Mouse (Mus musculus) midbrain, embryonic 15.5 days (tissue): ENCODE data around the gene Gm3696. TPM values are rescaled to one million over a fixed set of nuclear protein-coding genes. Genes with fewer than 3 reads are reported as not detected.
"Not testable (repeated sequence)": the region's sequence is repeated elsewhere in the genome, so short reads cannot be mapped to it uniquely, and the experiment has no call there.

Source experiments
- ATAC-seq: fragments of 200-750 bp; cut with Nextera tagmentation; replicated peaks from 2 replicates; pipeline ENCODE4 v1.8.0; 2017; ENCODE audit warnings: moderate TSS enrichment
- H3K27ac ChIP-seq: fragments of 300-500 bp; sonication (generic); 2 replicates; pipeline ENCODE4 v1.5.1; 2015; ENCODE audit warnings: mild to moderate bottlenecking, inconsistent platforms
- H3K27me3 ChIP-seq: fragments of 300-500 bp; sonication (generic); replicated peaks from 2 replicates; pipeline ENCODE4 v1.6.1; 2015; ENCODE audit warnings: inconsistent platforms
- H3K36me3 ChIP-seq: fragments of 300-500 bp; sonication (generic); replicated peaks from 2 replicates; pipeline ENCODE4 v1.6.1; 2015; ENCODE audit warnings: inconsistent platforms
- H3K4me1 ChIP-seq: fragments of 300-500 bp; sonication (generic); 2 replicates; pipeline ENCODE4 v1.6.1; 2015; ENCODE audit warnings: inconsistent platforms
- H3K4me2 ChIP-seq: fragments of 300-500 bp; sonication (generic); 2 replicates; pipeline ENCODE4 v1.6.1; 2015; ENCODE audit warnings: inconsistent platforms, mild to moderate bottlenecking, moderate library complexity
- H3K4me3 ChIP-seq: fragments of 300-500 bp; sonication (generic); 2 replicates; pipeline ENCODE4 v1.5.1; 2015; ENCODE audit warnings: mild to moderate bottlenecking, inconsistent platforms
- H3K9ac ChIP-seq: fragments of 300-500 bp; sonication (generic); 2 replicates; pipeline ENCODE4 v1.6.1; 2015; ENCODE audit warnings: mild to moderate bottlenecking, inconsistent platforms
- H3K9me3 ChIP-seq: fragments of 300-500 bp; sonication (generic); 2 replicates; pipeline ENCODE4 v1.6.1; 2016; ENCODE audit warnings: inconsistent platforms
- whole genome bisulfite sequencing: fragments of 180-500 bp; shearing (Covaris S2); methylation state at CpG from one replicate; pipeline ENCODE4 v1.1.7; 2015; ENCODE audit warnings: mixed read lengths; 5-methylcytosine and 5-hydroxymethylcytosine counted together
- polyA plus RNA-seq: library from polyadenylated mRNA; unstranded; fragments of >200 nt; fragmentation: Nextera tagmentation; extraction: Ambion mirVana; gene quantifications from 2 replicates; pipeline ENCODE4 v1.2.1, GENCODE M21; 2015

The Gm3696 gene
- polyA plus RNA-seq, result 7.6 and 9.1 TPM in 2 replicates

DNA sequence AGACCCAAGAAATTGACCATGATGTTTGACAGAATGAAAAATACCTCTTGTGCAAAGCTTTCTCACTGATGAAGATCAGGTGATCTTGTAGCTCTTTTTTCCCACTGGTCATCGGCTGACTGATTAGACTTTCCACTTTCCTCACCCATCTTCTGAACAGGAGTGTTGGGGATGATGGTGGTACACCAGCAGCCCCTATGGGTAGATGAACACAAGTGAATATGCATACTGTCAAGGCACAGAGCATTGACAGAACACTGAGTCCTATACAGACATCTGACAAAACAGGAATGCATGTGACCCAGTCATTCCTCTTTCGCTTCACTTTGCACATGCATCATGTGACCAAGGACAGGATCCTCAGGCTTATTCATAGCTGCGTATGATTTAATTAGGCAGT is at the start of gene Gm3696:
Gene Gm3696 (minus strand): TSS at position 101 of the 400 bp plus-strand sequence.
- not testable (repeated sequence) for H3K27me3 ChIP-seq, ATAC-seq, H3K36me3 ChIP-seq, H3K4me2 ChIP-seq, H3K27ac ChIP-seq, H3K9ac ChIP-seq, H3K9me3 ChIP-seq, H3K4me3 ChIP-seq, H3K4me1 ChIP-seq
- 91% methylated on average over 1 of the region's 3 CpGs for WGBS

- not testable (repeated sequence) for H3K27me3 ChIP-seq, H3K4me3 ChIP-seq, H3K4me2 ChIP-seq, H3K36me3 ChIP-seq, H3K4me1 ChIP-seq, H3K27ac ChIP-seq, ATAC-seq, H3K9me3 ChIP-seq, H3K9ac ChIP-seq
- WGBS, result no CpG with 5 or more reads among the region's 2 CpGs
Observed at GRCm38 (mm10) chr14:7125312-7125711, 24.9 kb upstream of the Gm3696 start, which contains the start of gene Gm6676. Gm6676 (minus strand) TSS chr14:7125412.

DNA sequence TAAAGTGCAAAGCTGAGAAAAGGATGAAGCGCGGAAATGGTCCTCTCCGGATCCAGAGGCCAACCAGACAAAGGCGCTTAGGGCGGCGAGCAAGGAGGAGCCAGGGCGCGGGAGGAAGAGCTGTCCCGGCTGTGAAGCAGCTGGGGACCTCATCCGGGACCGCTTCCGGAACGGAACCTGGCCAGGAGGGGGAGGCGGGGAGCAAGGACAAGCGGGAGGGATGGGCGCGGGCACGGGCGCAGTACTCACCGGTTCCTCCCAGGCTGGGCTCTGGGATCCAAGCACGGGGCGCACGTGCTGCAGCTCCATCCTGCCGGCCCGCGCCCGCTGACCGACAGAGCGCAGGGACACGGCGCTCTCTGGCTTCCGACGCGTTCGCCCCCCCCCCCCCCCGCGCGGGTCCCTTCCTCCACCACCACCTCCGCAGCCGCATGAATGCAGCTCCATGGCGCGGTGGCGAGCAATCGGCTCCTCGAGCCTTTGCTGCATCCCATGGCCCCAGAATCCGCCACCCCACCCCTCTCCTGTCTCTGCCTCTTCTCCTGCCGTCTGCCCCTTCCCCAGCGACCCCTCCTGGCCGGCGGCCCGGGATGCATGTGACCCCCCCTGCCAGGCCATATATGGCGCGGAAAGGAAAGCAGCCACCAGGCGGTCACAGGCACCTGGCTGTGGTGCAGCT is 4.8 kb upstream of the Gm3696 start:
- H3K27me3 ChIP-seq, H3K9me3 ChIP-seq, H3K4me1 ChIP-seq, H3K36me3 ChIP-seq: not testable (repeated sequence)
- WGBS, result 0% methylated on average over 10 of the region's 54 CpGs
- H3K4me3 ChIP-seq, result peak overlapping the region; percentile 50
- peak; percentile 93 for ATAC-seq
- peak overlapping the region; percentile 90 for H3K27ac ChIP-seq
- peak overlapping the region; percentile 75 for H3K9ac ChIP-seq
- H3K4me2 ChIP-seq, result peak overlapping the region; percentile 51

DNA sequence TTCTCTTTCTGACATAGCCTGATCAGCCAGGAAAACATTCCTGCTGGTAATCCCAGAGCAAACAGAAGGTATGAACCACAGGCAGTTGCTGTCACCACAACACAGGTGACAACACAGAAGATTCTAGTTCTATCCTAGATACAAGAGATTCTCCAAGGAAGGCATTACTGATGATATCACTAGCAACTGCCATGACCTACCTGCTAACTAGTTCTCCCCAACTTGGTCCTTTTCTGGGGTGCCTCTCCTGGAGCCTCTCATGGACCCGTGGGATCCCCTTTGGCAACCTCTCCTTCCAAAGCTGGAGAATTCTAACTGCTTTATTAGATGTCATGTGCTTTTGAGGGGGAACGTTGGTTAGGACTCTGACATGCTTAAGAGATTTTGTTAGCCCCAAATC is 55.6 kb downstream of the Gm3696 start, which contains the start of gene Gm3685:
Gene Gm3685 (minus strand): TSS at position 101 of the 400 bp plus-strand sequence.
- no CpG with 5 or more reads among the region's 2 CpGs for WGBS

More for the DNA sequence above, 55.6 kb downstream of the Gm3696 start, which contains the start of gene Gm3685:
- not testable (repeated sequence) for H3K9me3 ChIP-seq, ATAC-seq, H3K36me3 ChIP-seq, H3K9ac ChIP-seq, H3K27me3 ChIP-seq, H3K4me1 ChIP-seq, H3K4me3 ChIP-seq, H3K27ac ChIP-seq, H3K4me2 ChIP-seq

Other genes with a start within 250 kb of the Gm3696 start
- 9.7 and 11.4 TPM in 2 replicates for gene Gm3667, start 210.7 kb downstream of the Gm3696 start, polyA plus RNA-seq
- gene Gm6356, start 126.8 kb downstream of the Gm3696 start, polyA plus RNA-seq, result not detected in 2 replicates
- 3.9 and 4.9 TPM in 2 replicates for gene Gm10406, start 73.2 kb downstream of the Gm3696 start, polyA plus RNA-seq
- gene Gm3685, start 55.7 kb downstream of the Gm3696 start, polyA plus RNA-seq, result not detected in 2 replicates
- not detected in 2 replicates for gene Gm6676, start 24.8 kb upstream of the Gm3696 start, polyA plus RNA-seq
- 9.8 and 12.7 TPM in 2 replicates for gene Gm3512, start 73.9 kb upstream of the Gm3696 start, polyA plus RNA-seq
- not detected in 2 replicates for gene Gm16434, start 93.9 kb upstream of the Gm3696 start, polyA plus RNA-seq
- not detected in 2 replicates for gene Gm3727, start 164.1 kb upstream of the Gm3696 start, polyA plus RNA-seq
- 6.3 and 6.8 TPM in 2 replicates for gene Gm3739, start 214.4 kb upstream of the Gm3696 start, polyA plus RNA-seq
- not detected in 2 replicates for gene Gm5797, start 231.8 kb upstream of the Gm3696 start, polyA plus RNA-seq